Comparison of ENCODE assay signal across 8 mouse cellular contexts in genomic region chr17:21567696-21568095, GRCm38 (mm10). TPM values are rescaled to one million over a fixed set of nuclear protein-coding genes. Genes with fewer than 3 reads are reported as not detected.
DNase-seq lines count a peak whose midpoint lies in the region; ATAC-seq and TF ChIP-seq lines count a peak whose summit lies in the region.

No protein-coding gene starts in this region.

- H3K27ac ChIP-seq in gastrocnemius, adult 2 months: peak overlapping the region; percentile 95; the same call in 1 of the 2 replicates
- H3K27ac ChIP-seq in embryonic fibroblast, embryonic 13.5 days (ENCODE audit: insufficient read depth, low read length): no peak overlapping the region
- H3K27ac ChIP-seq in hindbrain, embryonic 14.5 days: no peak overlapping the region
- H3K27ac ChIP-seq in liver, embryonic 15.5 days (replicated peaks): peak overlapping the region; percentile 58; the same call in 1 of the 2 replicates

- H3K9ac ChIP-seq in hindbrain, embryonic 14.5 days: peak overlapping the region; percentile 81
- H3K9ac ChIP-seq in liver, embryonic 15.5 days: no peak overlapping the region; the same call in 1 of the 2 replicates

- H3K9me3 ChIP-seq in hindbrain, embryonic 14.5 days (ENCODE audit: control insufficient read depth, low read length): no peaks in the 10 kb centered on the region
- H3K9me3 ChIP-seq in liver, embryonic 15.5 days (replicated peaks): no peaks in the 10 kb centered on the region

- no peaks in the 10 kb centered on the region for H3K27me3 ChIP-seq in hindbrain, embryonic 14.5 days (ENCODE audit: control insufficient read depth, insufficient read depth, low read length)
- H3K27me3 ChIP-seq in liver, embryonic 15.5 days: no peaks in the 10 kb centered on the region

- no peak for ATAC-seq in hindbrain, embryonic 14.5 days (ENCODE audit: low FRiP score)
- ATAC-seq in liver, embryonic 15.5 days (ENCODE audit: insufficient read depth): no peak

- intact Hi-C loops in gastrocnemius, adult 2 months (cut with DNase I): loop anchor here (2.0 to 10.0 kb wide), 2 partner anchors 35 to 623 kb away; partner anchors contain the start of gene Ppp2r1a

- peaks cover 5% of the 10 kb centered on the region for H3K4me1 ChIP-seq in embryonic fibroblast, embryonic 13.5 days (ENCODE audit: control insufficient read depth, insufficient read depth, low read length)
- H3K4me1 ChIP-seq in hindbrain, embryonic 14.5 days (replicated peaks; ENCODE audit: control insufficient read depth, insufficient read depth, low read length): peaks cover 15% of the 10 kb centered on the region
- peaks cover 20% of the 10 kb centered on the region for H3K4me1 ChIP-seq in liver, embryonic 15.5 days (replicated peaks)

- no peak for TF ChIP-seq CTCF in gastrocnemius, adult 2 months (IDR thresholded peaks at IDR 0.05)
- TF ChIP-seq CTCF in embryonic fibroblast, embryonic 13.5 days (IDR thresholded peaks at IDR 0.05; ENCODE audit: borderline replicate concordance, insufficient read depth, low read length): no peak

- peaks cover 5% of the 10 kb centered on the region for H3K36me3 ChIP-seq in hindbrain, embryonic 14.5 days (replicated peaks; ENCODE audit: control insufficient read depth, insufficient read depth)
- H3K36me3 ChIP-seq in liver, embryonic 15.5 days (replicated peaks): no peaks in the 10 kb centered on the region

- WGBS in hindbrain, embryonic 14.5 days: 46% methylated on average over 1 of the region's 1 CpGs
- 38% methylated on average over 1 of the region's 1 CpGs for WGBS in liver, embryonic 15.5 days (ENCODE audit: insufficient replicate concordance)

- H3K4me3 ChIP-seq in gastrocnemius, adult 2 months: peak overlapping the region; percentile 80
- H3K4me3 ChIP-seq in embryonic fibroblast, embryonic 13.5 days (ENCODE audit: insufficient read depth, low read length): peak overlapping the region; percentile 36
- H3K4me3 ChIP-seq in hindbrain, embryonic 14.5 days (replicated peaks; ENCODE audit: low read length): peak overlapping the region; percentile 82
- H3K4me3 ChIP-seq in liver, embryonic 15.5 days (replicated peaks): peak overlapping the region; percentile 76

- H3K4me2 ChIP-seq in hindbrain, embryonic 14.5 days (replicated peaks): peak overlapping the region; percentile 62
- H3K4me2 ChIP-seq in liver, embryonic 15.5 days: peak overlapping the region; percentile 92

- DNase-seq in gastrocnemius, adult 2 months: peak; percentile 15
- DNase-seq in gastrocnemius, adult 18-20 months (ENCODE audit: low spot score): no peak
- peak; percentile 41 for DNase-seq in R1 (ENCODE audit: low read depth, low spot score)
- DNase-seq in hindbrain, embryonic 14.5 days (ENCODE audit: low spot score): no peak
- peak; percentile 38 for DNase-seq in retina, embryonic 14.5 days (ENCODE audit: low spot score)
- DNase-seq in gastrocnemius, adult 8-10 months (ENCODE audit: low spot score in 2 of 2): no peak

- TF ChIP-seq POLR2A in embryonic fibroblast, embryonic 13.5 days (IDR thresholded peaks at IDR 0.05; ENCODE audit: low read depth, low read length): peak; percentile 51; the same call in 1 of the 2 replicates

RNA-seq across cellular contexts. Expression of gene Zfp948, which starts 0.9 kb away (rescaled TPM):
- 1 to 10 TPM; 1.6 to 3.8 TPM for total RNA-seq in gastrocnemius, adult 2 months (2021)
- total RNA-seq in gastrocnemius, adult 18-20 months (2021): 1 to 10 TPM; 2.3 to 3.2 TPM
- 23.9 and 28.2 TPM in 2 replicates for polyA plus RNA-seq in embryonic fibroblast, embryonic 13.5 days (2011; ENCODE audit: insufficient read length, low read depth, missing spikeins)
- polyA plus RNA-seq in hindbrain, embryonic 14.5 days (2014; fragmentation: Nextera tagmentation; extraction: Ambion mirVana): 21.9 and 22.2 TPM in 2 replicates
- 4.1 TPM in 2 replicates for polyA plus RNA-seq in liver, embryonic 15.5 days (2015; fragmentation: Nextera tagmentation; extraction: Ambion mirVana)
- 1 to 10 TPM in 3 of 4 experiments, under 1 TPM in 1; 0.97 to 1.9 (median 1.6) TPM for total RNA-seq in gastrocnemius, adult 8-10 months (2022)

RNA-seq across cellular contexts. Expression of gene Zfp52, which starts 32.4 kb away (rescaled TPM):
- total RNA-seq in gastrocnemius, adult 2 months (2021): 1 to 10 TPM; 5.7 to 8.0 TPM
- total RNA-seq in gastrocnemius, adult 18-20 months (2021): 1 to 10 TPM; 6.4 to 8.7 TPM
- polyA plus RNA-seq in embryonic fibroblast, embryonic 13.5 days (2011; ENCODE audit: insufficient read length, low read depth, missing spikeins): 17.9 and 29.4 TPM in 2 replicates
- polyA plus RNA-seq in hindbrain, embryonic 14.5 days (2014; fragmentation: Nextera tagmentation; extraction: Ambion mirVana): 1.8 and 1.9 TPM in 2 replicates
- 0.83 and 0.94 TPM in 2 replicates for polyA plus RNA-seq in liver, embryonic 15.5 days (2015; fragmentation: Nextera tagmentation; extraction: Ambion mirVana)
- total RNA-seq in gastrocnemius, adult 8-10 months (2022): 10 to 100 TPM in 1 of 4 experiments, 1 to 10 TPM in 3; 6.9 to 11.4 (median 8.5) TPM

Comparison
In these comparisons a context has a peak if more than half of its experiments do, and no peak if none do; other contexts are left out.
1. DNase-seq: peak in gastrocnemius, adult 2 months (single experiment), R1 (single experiment) and retina, embryonic 14.5 days (single experiment); none in gastrocnemius, adult 18-20 months (single experiment), hindbrain, embryonic 14.5 days (single experiment) and gastrocnemius, adult 8-10 months (0 of 2).
2. H3K27ac ChIP-seq: peak in gastrocnemius, adult 2 months (single experiment) and liver, embryonic 15.5 days (single experiment); none in embryonic fibroblast, embryonic 13.5 days (single experiment) and hindbrain, embryonic 14.5 days (single experiment).
3. Peak in every context shown above with its lines, with median percentiles within 50 percentile points of each other: H3K4me3 ChIP-seq.